Mouse (Mus musculus): Measurements from ENCODE around the gene Tssk6. TPM values are rescaled to one million over a fixed set of nuclear protein-coding genes. Genes with fewer than 3 reads are reported as not detected.

The Tssk6 gene
- total and polyA plus RNA-seq, 2 experiments from 2014 or later = 4.6 TPM; not detected in 1

- no peak overlapping the region for H3K4me3 ChIP-seq (ENCODE audit: low read depth, low read length)
- peaks cover 16% of the 10 kb centered on the region; the same call in 1 of the 2 replicates for H3K4me1 ChIP-seq (ENCODE audit: insufficient read depth, low read length)
- no peak overlapping the region for H3K9ac ChIP-seq (replicated peaks; ENCODE audit: low read length, poor library complexity, severe bottlenecking)
- no peak overlapping the region for H3K4me2 ChIP-seq (ENCODE audit: low read depth, low read length, poor library complexity, severe bottlenecking)
- 0 out of 2 replicates have a peak, but pooled peaks cover 2% of the 10 kb centered on the region for H3K36me3 ChIP-seq (ENCODE audit: insufficient read depth, low read length)
- H3K27me3 ChIP-seq (ENCODE audit: insufficient read depth, low read length) = no peaks in the 10 kb centered on the region
- no peaks in the 10 kb centered on the region for H3K9me3 ChIP-seq (ENCODE audit: low read length)
- no peak overlapping the region for H3K27ac ChIP-seq (ENCODE audit: low read depth, low read length)
- no peak for DNase-seq (ENCODE audit: low spot score)
- ATAC-seq (ENCODE audit: low FRiP score) = no peak
- no peak for TF ChIP-seq CTCF (IDR thresholded peaks at IDR 0.05)
- WGBS = 73% methylated on average over 4 of the region's 4 CpGs
Observed at GRCm38 (mm10) chr8:69895772-69896451, 6.1 kb upstream of the Tssk6 start.

- H3K9ac ChIP-seq (replicated peaks; ENCODE audit: low read length, poor library complexity, severe bottlenecking) = no peak overlapping the region
Observed at GRCm38 (mm10) chr8:69897857-69898256, 4.1 kb upstream of the Tssk6 start.

GRCm38 (mm10) chr8:69899876-69900275 is 2.1 kb upstream of the Tssk6 start:
- DNase-seq (ENCODE audit: low spot score) = no peak
- Histone ChIP-seq H3K9ac (replicated peaks; ENCODE audit: low read length, poor library complexity, severe bottlenecking) (no peak overlapping the region), H3K4me2 (ENCODE audit: low read depth, low read length, poor library complexity, severe bottlenecking) (no peak overlapping the region), H3K9me3 (ENCODE audit: low read length) (no peaks in the 10 kb centered on the region), H3K27me3 (ENCODE audit: insufficient read depth, low read length) (no peaks in the 10 kb centered on the region), H3K27ac (ENCODE audit: low read depth, low read length) (no peak overlapping the region), H3K4me3 (ENCODE audit: low read depth, low read length) (no peak overlapping the region), H3K4me1 (ENCODE audit: insufficient read depth, low read length) (peaks cover 20% of the 10 kb centered on the region; the same call in 1 of the 2 replicates), H3K36me3 (ENCODE audit: insufficient read depth, low read length) (0 out of 2 replicates have a peak, but pooled peaks cover 2% of the 10 kb centered on the region)
- no peak for ATAC-seq (ENCODE audit: low FRiP score)
- 90% methylated on average over 2 of the region's 2 CpGs for WGBS
- TF ChIP-seq CTCF (IDR thresholded peaks at IDR 0.05) = no peak

More at GRCm38 (mm10) chr8:69897857-69898256, 4.1 kb upstream of the Tssk6 start:
- WGBS = 85% methylated on average over 6 of the region's 6 CpGs
- Histone ChIP-seq H3K36me3 (ENCODE audit: insufficient read depth, low read length) (0 out of 2 replicates have a peak, but pooled peaks cover 2% of the 10 kb centered on the region), H3K9me3 (ENCODE audit: low read length) (no peaks in the 10 kb centered on the region), H3K4me1 (ENCODE audit: insufficient read depth, low read length) (peaks cover 20% of the 10 kb centered on the region; the same call in 1 of the 2 replicates), H3K4me2 (ENCODE audit: low read depth, low read length, poor library complexity, severe bottlenecking) (no peak overlapping the region), H3K27me3 (ENCODE audit: insufficient read depth, low read length) (no peaks in the 10 kb centered on the region), H3K27ac (ENCODE audit: low read depth, low read length) (no peak overlapping the region), H3K4me3 (ENCODE audit: low read depth, low read length) (no peak overlapping the region)
- no peak for TF ChIP-seq CTCF (IDR thresholded peaks at IDR 0.05)
- ATAC-seq (ENCODE audit: low FRiP score) = no peak
- DNase-seq (ENCODE audit: low spot score) = no peak

- no peak for ATAC-seq (ENCODE audit: low FRiP score)
- peak overlapping the region; percentile 83 for H3K9ac ChIP-seq (replicated peaks; ENCODE audit: low read length, poor library complexity, severe bottlenecking)
Observed at GRCm38 (mm10) chr8:69900895-69901451, 1.0 kb upstream of the Tssk6 start.

GRCm38 (mm10) chr8:69901484-69902162 is 361 bp upstream of the Tssk6 start:
- TF ChIP-seq CTCF (IDR thresholded peaks at IDR 0.05) = peak; percentile 74
- Histone ChIP-seq H3K4me1 (ENCODE audit: insufficient read depth, low read length) (peaks cover 18% of the 10 kb centered on the region; the same call in 1 of the 2 replicates), H3K4me2 (ENCODE audit: low read depth, low read length, poor library complexity, severe bottlenecking) (peak overlapping the region; percentile 97), H3K9ac (replicated peaks; ENCODE audit: low read length, poor library complexity, severe bottlenecking) (peak overlapping the region; percentile 83), H3K9me3 (ENCODE audit: low read length) (no peaks in the 10 kb centered on the region), H3K36me3 (ENCODE audit: insufficient read depth, low read length) (no peaks in the 10 kb centered on the region), H3K27ac (ENCODE audit: low read depth, low read length) (peak overlapping the region; percentile 90), H3K27me3 (ENCODE audit: insufficient read depth, low read length) (no peaks in the 10 kb centered on the region), H3K4me3 (ENCODE audit: low read depth, low read length) (peak overlapping the region; percentile 72)
- 2% methylated on average over 41 of the region's 41 CpGs for WGBS
- DNase-seq (ENCODE audit: low spot score) (peak; percentile 96), ATAC-seq (ENCODE audit: low FRiP score) (peak; percentile 71)

More at GRCm38 (mm10) chr8:69900895-69901451, 1.0 kb upstream of the Tssk6 start:
- no peaks in the 10 kb centered on the region for H3K27me3 ChIP-seq (ENCODE audit: insufficient read depth, low read length)
- H3K4me2 ChIP-seq (ENCODE audit: low read depth, low read length, poor library complexity, severe bottlenecking) = peak overlapping the region; percentile 97
- H3K4me3 ChIP-seq (ENCODE audit: low read depth, low read length) = peak overlapping the region; percentile 72
- WGBS = 20% methylated on average over 12 of the region's 12 CpGs
- no peaks in the 10 kb centered on the region for H3K9me3 ChIP-seq (ENCODE audit: low read length)
- no peak for TF ChIP-seq CTCF (IDR thresholded peaks at IDR 0.05)
- H3K4me1 ChIP-seq (ENCODE audit: insufficient read depth, low read length) = peaks cover 18% of the 10 kb centered on the region; the same call in 1 of the 2 replicates
- 0 out of 2 replicates have a peak, but pooled peaks cover 2% of the 10 kb centered on the region for H3K36me3 ChIP-seq (ENCODE audit: insufficient read depth, low read length)
- H3K27ac ChIP-seq (ENCODE audit: low read depth, low read length) = peak overlapping the region; percentile 90
- DNase-seq (ENCODE audit: low spot score) = no peak
